Mouse (Mus musculus): ENCODE results near the gene Zfp385c. TPM values are rescaled to one million over a fixed set of nuclear protein-coding genes. Genes with fewer than 3 reads are reported as not detected.

Zfp385c gene
- total and polyA plus RNA-seq, 3 experiments, result 0.11 TPM; not detected in 2

GRCm38 (mm10) chr11:100613241-100613640, 79.0 kb downstream of the Zfp385c start:
- no peaks in the 10 kb centered on the region for H3K9me3 ChIP-seq (replicated peaks)
- no peak for DNase-seq (ENCODE audit: low spot score)
- peaks cover 74% of the 10 kb centered on the region for H3K36me3 ChIP-seq (replicated peaks)
- H3K27me3 ChIP-seq (ENCODE audit: insufficient read depth, low read length), result no peaks in the 10 kb centered on the region
- peaks cover 47% of the 10 kb centered on the region for H3K4me1 ChIP-seq (ENCODE audit: insufficient read depth, low read depth, low read length)
- TF ChIP-seq GATA2 (IDR thresholded peaks at IDR 0.05; ENCODE audit: borderline replicate concordance, low read depth, low read length), result no peak
- no peak for TF ChIP-seq TAL1 (conservative IDR thresholded peaks at IDR 0.05; ENCODE audit: low read depth, low read length)
- TF ChIP-seq POLR2AphosphoS5 (IDR thresholded peaks at IDR 0.05; ENCODE audit: insufficient replicate concordance, low read depth, low read length), result no peak
- TF ChIP-seq GATA1 (IDR thresholded peaks at IDR 0.05; ENCODE audit: borderline replicate concordance, low read length), result no peak
- no peak for TF ChIP-seq CTCF (IDR thresholded peaks at IDR 0.05; ENCODE audit: low read depth, low read length)
- H3K4me3 ChIP-seq (ENCODE audit: low read depth, low read length), result no peak overlapping the region
- no peak for ATAC-seq (ENCODE audit: extremely low read depth, insufficient number of reproducible peaks, low FRiP score, poor library complexity, severe bottlenecking)

GRCm38 (mm10) chr11:100611627-100612026, 80.6 kb downstream of the Zfp385c start:
- no peak overlapping the region for H3K4me3 ChIP-seq (ENCODE audit: low read depth, low read length)
- DNase-seq (ENCODE audit: low spot score), result no peak
- H3K4me1 ChIP-seq (ENCODE audit: insufficient read depth, low read depth, low read length), result peaks cover 36% of the 10 kb centered on the region
- H3K9me3 ChIP-seq (replicated peaks), result no peaks in the 10 kb centered on the region
- TF ChIP-seq POLR2AphosphoS5 (IDR thresholded peaks at IDR 0.05; ENCODE audit: insufficient replicate concordance, low read depth, low read length), result no peak
- TF ChIP-seq TAL1 (conservative IDR thresholded peaks at IDR 0.05; ENCODE audit: low read depth, low read length), result no peak
- no peak for TF ChIP-seq GATA2 (IDR thresholded peaks at IDR 0.05; ENCODE audit: borderline replicate concordance, low read depth, low read length)
- TF ChIP-seq GATA1 (IDR thresholded peaks at IDR 0.05; ENCODE audit: borderline replicate concordance, low read length), result no peak
- no peak for TF ChIP-seq CTCF (IDR thresholded peaks at IDR 0.05; ENCODE audit: low read depth, low read length)
- H3K27me3 ChIP-seq (ENCODE audit: insufficient read depth, low read length), result no peaks in the 10 kb centered on the region
- H3K36me3 ChIP-seq (replicated peaks), result peaks cover 85% of the 10 kb centered on the region
- ATAC-seq (ENCODE audit: extremely low read depth, insufficient number of reproducible peaks, low FRiP score, poor library complexity, severe bottlenecking), result no peak

GRCm38 (mm10) chr11:100609997-100610680, 82.1 kb downstream of the Zfp385c start:
- Histone ChIP-seq H3K36me3 (replicated peaks) (peaks cover 88% of the 10 kb centered on the region), H3K4me1 (ENCODE audit: insufficient read depth, low read depth, low read length) (peaks cover 27% of the 10 kb centered on the region), H3K9me3 (replicated peaks) (no peaks in the 10 kb centered on the region), H3K27me3 (ENCODE audit: insufficient read depth, low read length) (no peaks in the 10 kb centered on the region), H3K4me3 (ENCODE audit: low read depth, low read length) (no peak overlapping the region)
- no peak for ATAC-seq (ENCODE audit: extremely low read depth, insufficient number of reproducible peaks, low FRiP score, poor library complexity, severe bottlenecking)
- DNase-seq (ENCODE audit: low spot score), result no peak
- TF ChIP-seq GATA2 (IDR thresholded peaks at IDR 0.05; ENCODE audit: borderline replicate concordance, low read depth, low read length) (no peak), GATA1 (IDR thresholded peaks at IDR 0.05; ENCODE audit: borderline replicate concordance, low read length) (no peak), CTCF (IDR thresholded peaks at IDR 0.05; ENCODE audit: low read depth, low read length) (no peak), POLR2AphosphoS5 (IDR thresholded peaks at IDR 0.05; ENCODE audit: insufficient replicate concordance, low read depth, low read length) (no peak), TAL1 (conservative IDR thresholded peaks at IDR 0.05; ENCODE audit: low read depth, low read length) (no peak)

- H3K4me1 ChIP-seq (ENCODE audit: insufficient read depth, low read depth, low read length), result peaks cover 29% of the 10 kb centered on the region
- TF ChIP-seq GATA1 (IDR thresholded peaks at IDR 0.05; ENCODE audit: borderline replicate concordance, low read length) (no peak), POLR2AphosphoS5 (IDR thresholded peaks at IDR 0.05; ENCODE audit: insufficient replicate concordance, low read depth, low read length) (no peak), CTCF (IDR thresholded peaks at IDR 0.05; ENCODE audit: low read depth, low read length) (no peak), GATA2 (IDR thresholded peaks at IDR 0.05; ENCODE audit: borderline replicate concordance, low read depth, low read length) (no peak), TAL1 (conservative IDR thresholded peaks at IDR 0.05; ENCODE audit: low read depth, low read length) (no peak)
Measured at GRCm38 (mm10) chr11:100609355-100609996, 82.8 kb downstream of the Zfp385c start.

GRCm38 (mm10) chr11:100608796-100609195, 83.5 kb downstream of the Zfp385c start:
- peaks cover 89% of the 10 kb centered on the region for H3K36me3 ChIP-seq (replicated peaks)
- ATAC-seq (ENCODE audit: extremely low read depth, insufficient number of reproducible peaks, low FRiP score, poor library complexity, severe bottlenecking) (no peak), DNase-seq (ENCODE audit: low spot score) (no peak)
- H3K4me1 ChIP-seq (ENCODE audit: insufficient read depth, low read depth, low read length), result peaks cover 28% of the 10 kb centered on the region
- no peak overlapping the region for H3K4me3 ChIP-seq (ENCODE audit: low read depth, low read length)
- no peaks in the 10 kb centered on the region for H3K27me3 ChIP-seq (ENCODE audit: insufficient read depth, low read length)
- H3K9me3 ChIP-seq (replicated peaks), result no peaks in the 10 kb centered on the region
- TF ChIP-seq GATA2 (IDR thresholded peaks at IDR 0.05; ENCODE audit: borderline replicate concordance, low read depth, low read length), result no peak
- TF ChIP-seq POLR2AphosphoS5 (IDR thresholded peaks at IDR 0.05; ENCODE audit: insufficient replicate concordance, low read depth, low read length), result no peak
- no peak for TF ChIP-seq TAL1 (conservative IDR thresholded peaks at IDR 0.05; ENCODE audit: low read depth, low read length)
- TF ChIP-seq GATA1 (IDR thresholded peaks at IDR 0.05; ENCODE audit: borderline replicate concordance, low read length), result no peak
- no peak for TF ChIP-seq CTCF (IDR thresholded peaks at IDR 0.05; ENCODE audit: low read depth, low read length)

More at GRCm38 (mm10) chr11:100609355-100609996, 82.8 kb downstream of the Zfp385c start:
- Histone ChIP-seq H3K27me3 (ENCODE audit: insufficient read depth, low read length) (no peaks in the 10 kb centered on the region), H3K9me3 (replicated peaks) (no peaks in the 10 kb centered on the region), H3K36me3 (replicated peaks) (peaks cover 87% of the 10 kb centered on the region), H3K4me3 (ENCODE audit: low read depth, low read length) (no peak overlapping the region)
- DNase-seq (ENCODE audit: low spot score) (no peak), ATAC-seq (ENCODE audit: extremely low read depth, insufficient number of reproducible peaks, low FRiP score, poor library complexity, severe bottlenecking) (no peak)

- Histone ChIP-seq H3K4me1 (ENCODE audit: insufficient read depth, low read depth, low read length) (peaks cover 25% of the 10 kb centered on the region), H3K4me3 (ENCODE audit: low read depth, low read length) (no peak overlapping the region), H3K27me3 (ENCODE audit: insufficient read depth, low read length) (no peaks in the 10 kb centered on the region), H3K9me3 (replicated peaks) (no peaks in the 10 kb centered on the region), H3K36me3 (replicated peaks) (peaks cover 92% of the 10 kb centered on the region)
- TF ChIP-seq GATA2 (IDR thresholded peaks at IDR 0.05; ENCODE audit: borderline replicate concordance, low read depth, low read length) (no peak), GATA1 (IDR thresholded peaks at IDR 0.05; ENCODE audit: borderline replicate concordance, low read length) (no peak), CTCF (IDR thresholded peaks at IDR 0.05; ENCODE audit: low read depth, low read length) (no peak), TAL1 (conservative IDR thresholded peaks at IDR 0.05; ENCODE audit: low read depth, low read length) (no peak), POLR2AphosphoS5 (IDR thresholded peaks at IDR 0.05; ENCODE audit: insufficient replicate concordance, low read depth, low read length) (no peak)
- no peak for DNase-seq (ENCODE audit: low spot score)
- ATAC-seq (ENCODE audit: extremely low read depth, insufficient number of reproducible peaks, low FRiP score, poor library complexity, severe bottlenecking), result no peak
Measured at GRCm38 (mm10) chr11:100607121-100607520, 85.1 kb downstream of the Zfp385c start.

Measured in G1E (cell line).